Mouse (Mus musculus) brain, adult 2 months (tissue): ENCODE data around the gene H3f3b.
"Not testable (repeated sequence)": the region's sequence is repeated elsewhere in the genome, so short reads cannot be mapped to it uniquely, and the experiment has no call there.

Source experiments
- DNase-seq: peaks from one replicate; pipeline ENCODE4 v3.0.0; 2011; ENCODE audit warnings: low read depth, low spot score

H3f3b gene

DNA sequence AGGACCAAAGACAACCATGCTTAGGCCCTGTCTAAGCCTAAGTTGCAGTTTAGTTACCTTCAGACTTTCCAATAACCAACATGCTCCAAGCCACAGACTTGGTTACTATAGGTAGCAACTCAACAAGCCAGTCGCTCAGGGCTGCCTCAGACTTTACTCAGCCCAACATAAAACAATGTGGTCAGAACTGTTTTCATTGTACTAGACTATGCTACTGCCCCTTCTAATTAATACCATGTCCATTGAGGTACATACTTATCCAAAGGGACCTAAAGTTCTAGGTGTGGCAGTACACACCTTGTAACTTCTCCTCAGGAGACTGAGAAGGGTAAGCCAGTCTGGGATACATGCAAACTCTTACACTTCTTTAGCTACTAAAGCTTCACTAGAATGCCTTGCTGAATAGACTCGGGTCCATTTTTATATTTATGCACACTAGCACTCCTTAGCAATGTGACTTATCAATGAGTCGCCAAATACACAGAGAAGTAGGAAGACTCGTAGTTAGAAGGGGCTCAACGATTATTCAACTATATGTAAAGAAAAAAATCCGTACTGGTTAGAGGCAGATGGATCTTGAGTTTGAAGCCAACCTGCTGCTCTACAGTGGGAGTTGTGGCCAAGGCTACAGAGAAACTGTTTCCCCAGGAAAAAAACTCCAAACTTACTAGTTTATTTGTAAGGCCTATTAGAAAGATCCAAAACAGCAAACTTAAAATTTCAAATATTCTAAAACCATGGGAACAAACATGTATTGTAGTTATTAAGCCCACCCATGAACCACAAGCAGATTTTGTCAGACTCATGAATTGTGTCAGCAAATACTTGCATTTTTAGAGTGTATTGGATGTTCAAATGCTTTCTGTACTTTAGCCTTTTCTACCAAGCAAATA, 6.2 kb downstream of the H3f3b start:
- no peak for DNase-seq

DNA sequence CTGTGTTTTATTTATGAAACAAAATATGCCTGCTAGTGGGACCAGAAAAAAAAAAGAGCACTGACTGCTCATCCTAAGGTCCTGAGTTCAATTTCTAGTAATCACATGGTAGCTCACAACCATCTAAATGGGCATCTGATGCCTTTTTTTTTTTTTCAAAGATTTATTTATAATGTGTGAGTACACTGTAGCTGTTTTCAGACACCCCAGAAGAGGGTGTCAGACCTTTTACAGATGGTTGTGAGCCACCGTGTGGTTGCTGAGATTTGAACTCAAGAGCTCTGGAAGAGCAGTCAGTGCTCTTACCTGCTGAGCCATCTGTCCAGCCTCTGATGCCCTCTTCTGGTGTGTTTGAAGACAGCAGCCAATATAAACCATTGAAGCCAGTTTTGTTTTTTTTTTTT, 7.2 kb downstream of the H3f3b start:
- DNase-seq, result peak; percentile 52

DNA sequence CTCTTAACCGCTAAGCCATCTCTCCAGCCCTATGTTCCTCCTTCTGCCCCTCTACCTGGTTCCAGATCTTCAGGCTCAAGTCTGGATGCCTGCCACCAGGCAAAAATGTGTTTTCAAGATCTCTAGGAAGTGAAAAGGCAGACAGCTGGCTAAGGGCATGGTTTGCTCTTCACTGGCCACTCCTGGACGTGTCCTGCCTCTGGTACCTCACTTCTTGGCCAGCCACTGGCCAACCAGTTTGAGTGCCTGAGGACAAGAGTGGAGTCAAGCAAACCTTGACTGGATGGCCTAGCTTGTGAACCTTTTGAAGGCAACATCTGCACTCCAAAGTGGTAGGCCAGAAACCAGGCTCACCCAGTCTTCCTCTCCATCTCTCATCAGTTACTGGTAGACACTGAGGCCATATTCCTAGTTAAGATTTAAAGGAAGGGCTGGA, 7.8 kb downstream of the H3f3b start:
- no peak for DNase-seq

DNA sequence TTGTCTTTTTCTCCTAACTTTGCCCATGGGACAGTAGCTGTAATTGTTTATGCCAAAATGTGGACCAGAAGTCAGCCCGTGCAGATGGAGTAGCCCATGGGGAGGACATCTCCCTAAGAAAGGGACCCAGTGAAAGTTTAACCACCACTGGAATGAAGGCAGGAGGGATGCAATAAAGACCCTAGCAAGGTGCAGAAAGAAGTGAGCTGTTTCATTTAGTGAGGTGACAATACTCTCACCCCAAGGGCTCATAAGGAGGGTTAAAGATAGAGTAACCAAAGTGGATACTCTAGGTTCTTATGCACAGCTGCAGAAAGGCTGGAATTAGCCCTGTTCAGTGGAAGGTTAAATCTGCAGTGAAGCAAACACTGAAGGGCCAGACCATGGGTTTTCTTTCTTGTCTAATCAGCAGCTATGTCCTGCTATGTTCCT, 8.4 kb downstream of the H3f3b start:
- no peak for DNase-seq

DNA sequence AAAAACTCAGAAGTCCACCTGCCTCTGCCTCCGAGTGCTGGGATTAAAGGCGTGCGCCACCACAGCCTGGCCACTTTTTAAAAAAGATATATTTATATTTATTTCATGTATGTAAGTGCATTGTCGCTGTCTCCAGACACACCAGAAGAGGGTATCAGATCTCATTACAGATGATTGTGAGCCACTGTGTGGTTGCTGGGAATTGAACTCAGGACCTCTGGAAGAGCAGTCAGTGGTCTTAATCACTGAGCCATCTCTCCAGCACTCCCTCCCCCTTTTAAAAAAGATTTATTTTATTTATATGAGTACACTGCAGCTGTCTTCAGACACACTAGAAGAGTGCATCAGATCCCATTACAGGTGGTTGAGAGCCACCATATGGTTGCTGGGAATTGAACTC, 8.9 kb downstream of the H3f3b start:
- not testable (repeated sequence) for DNase-seq

DNA sequence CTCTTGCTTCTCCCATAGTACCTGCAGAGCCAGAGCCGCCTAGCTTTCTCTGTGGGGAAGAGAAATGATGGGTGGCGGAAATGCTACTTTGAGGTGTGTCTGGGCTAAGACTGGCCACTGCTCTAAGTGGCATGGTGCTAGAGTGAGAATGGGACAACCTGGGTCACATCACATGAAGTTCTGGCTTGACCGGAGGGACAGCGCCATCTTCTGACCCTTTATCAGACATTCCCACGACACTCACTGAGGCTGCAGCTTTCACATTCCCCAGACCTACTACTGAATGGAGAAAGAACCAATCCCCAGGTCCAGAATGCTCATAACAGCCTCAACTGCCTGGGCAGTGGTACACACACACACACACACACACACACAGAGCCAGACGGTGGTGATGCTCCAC, 9.7 kb downstream of the H3f3b start:
- DNase-seq, result peak; percentile 84

DNA sequence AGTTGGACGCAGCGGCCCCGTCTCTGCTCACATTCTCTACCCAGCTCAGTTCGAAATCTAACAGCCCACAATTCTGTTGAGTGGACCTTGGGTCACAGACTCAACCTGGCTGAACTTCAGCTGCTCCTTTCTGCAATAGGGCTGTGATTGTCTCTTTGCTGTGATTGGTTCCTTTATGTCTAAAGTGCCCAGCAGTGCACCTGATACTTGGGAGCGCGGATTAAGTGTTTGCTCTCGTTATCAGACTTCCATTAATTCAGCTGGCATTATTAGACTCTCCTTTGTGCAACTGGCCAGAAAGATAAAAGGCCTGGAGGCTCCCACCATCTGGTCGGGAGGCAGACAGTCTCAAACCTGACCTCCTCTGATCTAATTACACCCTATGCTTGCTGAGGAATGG, 12.9 kb downstream of the H3f3b start:
- DNase-seq, result no peak

DNA sequence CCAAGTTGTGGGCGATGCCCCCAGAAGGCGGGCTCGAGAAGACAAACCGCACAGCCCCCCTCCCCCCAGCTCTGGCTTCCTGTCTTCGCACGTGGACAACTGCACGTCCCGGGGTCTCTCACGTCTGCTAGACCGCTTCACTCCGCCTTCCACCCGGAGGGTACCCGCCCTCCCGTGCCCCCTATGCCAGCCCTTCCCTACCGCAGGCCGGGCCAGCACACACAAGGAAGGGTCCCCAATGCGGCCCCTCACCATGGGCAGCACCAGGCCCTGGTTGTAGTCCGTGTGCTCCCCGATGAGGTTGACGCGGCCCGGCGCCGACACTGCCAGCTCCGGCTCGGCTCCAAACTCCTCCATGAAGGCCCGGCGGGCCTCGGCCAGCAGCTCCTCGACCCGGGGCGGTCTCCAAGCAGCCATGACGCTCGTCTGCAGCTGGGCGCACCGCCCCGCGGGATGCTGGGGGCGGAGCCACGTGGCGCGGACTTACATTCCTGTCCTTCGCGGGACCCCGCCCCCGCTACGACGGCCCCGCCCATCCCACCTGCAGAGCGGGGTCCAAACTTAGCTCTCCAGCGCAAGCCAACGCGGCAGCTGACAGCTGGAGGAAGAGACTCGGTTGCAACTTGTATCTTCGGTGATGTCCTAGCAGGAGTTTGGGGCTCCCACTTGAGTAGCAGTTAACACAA, 15.4 kb downstream of the H3f3b start, which contains the start of gene Galk1:
TSS of gene Galk1 (minus strand) at position 458 of the 686 bp plus-strand sequence.
- DNase-seq, result peak; percentile 93

DNA sequence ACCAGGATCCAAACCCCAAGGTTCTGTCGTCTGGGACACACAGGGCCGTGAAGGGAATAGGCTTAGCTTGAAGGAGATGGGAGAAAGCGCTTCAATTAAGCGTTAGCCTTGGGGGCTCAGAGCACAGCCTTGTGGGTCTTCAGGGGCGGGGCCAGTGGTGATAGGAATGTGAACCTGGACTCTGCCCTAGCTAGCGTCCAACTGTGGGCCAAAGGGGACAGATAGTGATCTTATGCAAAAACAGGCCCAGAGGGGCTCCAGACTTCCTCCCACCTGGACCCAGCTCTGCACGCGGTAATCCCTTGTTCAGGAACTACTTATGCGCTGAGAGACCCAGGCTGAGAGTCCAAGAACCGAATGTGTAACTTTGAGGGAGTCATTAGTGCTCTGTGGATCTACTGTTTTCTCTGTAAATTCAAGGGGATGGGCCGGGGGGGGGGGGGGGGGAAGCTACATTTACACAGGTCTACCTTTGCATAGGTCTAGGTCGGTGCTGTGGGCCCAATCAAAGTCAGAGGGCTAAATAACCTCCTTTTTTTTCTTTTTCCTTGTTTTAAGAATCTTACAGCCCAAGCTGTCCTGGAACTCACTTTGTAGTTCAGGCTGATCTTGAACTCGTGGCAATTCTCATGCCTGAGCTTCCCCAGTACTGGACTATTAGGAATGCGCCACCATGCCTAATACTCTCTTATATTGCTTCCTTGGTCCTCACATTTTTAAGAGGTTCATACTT, 16.1 kb downstream of the H3f3b start:
- no peak for DNase-seq

DNA sequence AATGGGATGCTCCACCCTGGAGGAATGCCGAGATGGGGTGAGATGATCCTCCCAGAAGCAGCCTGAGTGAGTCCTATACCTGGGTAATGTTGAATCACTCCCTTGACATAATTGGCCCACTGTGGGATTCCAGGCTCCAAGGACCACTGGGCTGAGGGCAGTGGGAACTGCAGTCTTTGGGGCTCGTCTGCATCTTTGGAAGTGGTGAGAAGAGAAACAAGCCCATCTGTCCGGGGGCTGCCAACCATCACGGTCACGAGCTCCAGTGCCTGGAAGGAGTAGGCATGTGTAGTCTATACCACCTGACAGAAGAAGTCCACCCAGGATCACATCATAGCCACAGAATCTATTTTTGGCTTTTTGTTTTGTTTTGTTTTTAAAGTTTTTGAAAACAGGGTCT, 16.8 kb downstream of the H3f3b start:
- DNase-seq, result no peak

DNA sequence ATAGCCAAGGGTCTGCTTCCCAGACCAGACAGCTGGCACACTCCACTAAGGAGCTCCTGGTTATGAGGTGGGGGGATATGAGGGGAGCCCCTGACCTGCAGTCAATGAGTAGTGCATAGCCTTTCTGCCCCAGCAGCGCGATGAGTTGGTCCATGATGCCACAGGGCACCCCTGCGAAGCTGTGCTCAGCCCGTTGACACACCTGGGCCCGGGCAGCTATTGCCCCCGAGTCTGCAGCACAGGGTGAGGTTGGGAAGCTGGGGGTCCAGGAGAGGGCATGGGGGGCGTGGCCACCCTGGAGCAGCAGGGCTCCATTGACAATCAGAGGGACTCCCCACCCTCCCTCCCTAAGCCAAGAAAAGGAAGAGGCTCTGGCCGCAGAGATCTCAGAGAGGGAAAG, 17.6 kb downstream of the H3f3b start:
- no peak for DNase-seq

DNA sequence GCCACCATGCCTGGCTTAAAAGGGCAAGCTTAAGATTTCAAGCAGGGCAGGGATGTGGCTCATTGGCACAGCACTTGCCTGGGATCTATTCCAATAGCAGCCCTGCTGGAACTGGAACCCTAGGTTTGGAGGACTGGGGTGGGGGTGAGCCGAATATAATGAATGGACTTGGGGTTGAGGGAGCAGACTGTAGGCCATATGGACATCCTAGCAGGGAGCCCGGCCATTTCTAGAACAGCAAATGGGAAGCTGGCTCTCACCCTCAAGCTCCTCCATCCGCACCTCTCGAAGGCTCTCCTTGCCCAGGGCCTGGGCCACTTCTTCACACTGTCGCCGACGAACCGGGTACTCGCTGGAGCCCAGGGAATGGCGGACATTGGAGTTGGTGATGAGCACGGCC, 18.1 kb downstream of the H3f3b start:
- DNase-seq, result peak; percentile 99

DNA sequence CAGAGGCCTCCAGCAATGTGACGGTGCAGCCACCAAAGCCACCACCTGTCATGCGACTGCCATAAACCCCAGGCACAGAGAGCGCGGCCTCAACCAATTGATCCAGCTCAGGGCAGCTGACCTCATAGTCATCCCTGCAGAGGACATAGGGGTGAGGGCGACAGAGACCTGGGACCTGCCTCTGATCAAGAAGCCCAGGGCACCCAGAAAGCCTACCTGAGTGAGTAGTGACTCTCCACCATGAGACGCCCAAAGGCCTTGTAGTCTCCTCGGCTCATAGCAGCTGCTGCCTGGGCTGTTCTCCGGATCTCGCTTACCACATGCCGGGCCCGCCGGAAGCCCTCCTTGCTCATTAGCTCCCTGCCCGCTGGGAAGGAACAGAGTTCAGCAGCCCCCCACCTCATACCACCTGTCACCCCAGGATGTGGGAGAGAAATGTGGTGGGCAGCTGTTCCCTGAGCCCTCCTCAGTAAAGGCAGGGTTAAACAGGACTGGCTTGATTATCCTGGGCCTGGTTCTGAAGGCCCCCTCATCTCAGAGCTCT, 18.9 kb downstream of the H3f3b start:
- DNase-seq, result no peak

DNA sequence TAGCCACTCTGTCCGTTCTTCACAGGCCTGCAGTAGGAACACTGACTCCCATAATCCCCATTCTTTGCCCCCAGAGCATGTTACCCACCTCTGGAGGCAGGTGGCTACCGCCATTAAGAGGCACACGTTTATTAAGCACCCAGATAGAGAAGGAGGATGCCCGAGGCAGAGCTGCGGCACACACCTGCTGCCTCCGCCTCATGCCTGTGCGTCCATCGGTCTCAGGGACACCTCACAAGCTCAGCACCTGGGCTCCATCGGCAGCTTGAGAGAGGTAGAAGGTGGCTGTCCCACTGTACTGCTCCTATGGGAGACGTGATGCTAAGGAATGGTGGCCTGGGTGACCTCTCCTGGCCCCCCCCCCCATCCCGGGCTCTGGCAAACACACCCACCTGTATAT, 19.4 kb downstream of the H3f3b start:
- DNase-seq, result no peak

DNA sequence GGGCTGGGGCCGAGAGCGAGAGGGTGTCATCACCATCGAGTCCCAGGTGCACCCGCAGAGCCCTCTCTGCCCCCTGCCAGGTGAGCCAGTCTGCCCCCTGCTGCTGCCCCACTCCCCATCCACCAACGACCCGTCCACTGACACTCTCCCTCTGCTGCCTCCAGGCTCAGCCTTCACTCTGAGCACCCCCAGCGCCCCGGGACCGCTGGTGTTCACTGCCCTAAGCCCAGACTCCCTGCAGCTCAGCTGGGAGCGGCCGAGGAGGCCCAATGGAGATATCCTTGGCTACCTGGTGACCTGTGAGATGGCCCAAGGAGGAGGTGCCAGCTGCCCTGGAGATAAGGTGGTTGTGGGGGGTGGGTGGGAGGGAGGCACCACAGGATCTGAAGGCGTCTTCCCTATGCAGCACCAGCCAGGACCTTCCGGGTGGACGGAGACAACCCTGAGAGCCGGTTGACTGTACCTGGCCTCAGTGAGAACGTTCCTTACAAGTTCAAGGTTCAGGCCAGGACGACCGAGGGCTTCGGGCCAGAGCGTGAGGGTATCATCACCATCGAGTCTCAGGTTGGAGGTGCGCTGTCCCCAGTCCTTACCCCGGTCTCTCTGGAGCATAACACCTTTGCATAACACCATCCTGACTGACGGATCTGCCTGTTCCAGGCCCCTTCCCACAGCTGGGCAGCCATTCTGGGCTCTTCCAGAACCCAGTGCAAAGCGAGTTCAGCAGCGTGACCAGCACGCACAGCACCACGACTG, 20.5 kb downstream of the H3f3b start:
- no peak for DNase-seq

DNA sequence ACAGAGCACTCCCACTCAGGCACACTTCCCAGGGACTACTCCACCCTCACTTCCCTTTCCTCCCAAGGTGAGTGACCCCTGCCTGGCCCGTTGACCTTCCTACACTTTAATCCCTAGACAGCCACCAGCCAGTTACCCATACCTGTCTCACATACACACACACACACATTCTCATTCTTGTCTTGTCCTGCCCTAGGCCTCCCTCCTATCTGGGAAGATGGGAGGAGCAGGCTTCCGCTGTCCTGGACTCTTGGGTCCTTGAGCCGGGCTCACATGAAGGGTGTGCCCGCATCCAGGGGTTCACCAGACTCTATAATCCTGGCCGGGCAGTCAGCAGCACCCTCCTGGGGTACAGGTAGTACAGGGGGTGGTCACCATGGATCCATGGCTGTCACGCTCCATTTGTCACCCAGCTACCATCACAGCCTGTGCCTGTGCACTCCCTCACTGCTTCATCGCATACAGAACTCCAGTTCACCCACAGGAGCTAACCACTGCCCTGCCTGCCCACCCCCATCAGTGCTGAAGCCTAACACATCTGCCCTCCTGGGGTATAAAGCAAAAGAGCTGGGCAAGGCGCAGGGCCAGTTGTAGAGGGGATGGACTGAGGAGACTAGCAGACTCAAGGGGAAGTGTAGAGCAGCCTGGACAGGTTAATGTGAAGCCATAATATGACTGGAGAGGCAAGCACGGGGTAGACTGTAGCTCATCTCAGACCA, 21.9 kb downstream of the H3f3b start:
- DNase-seq, result no peak

DNA sequence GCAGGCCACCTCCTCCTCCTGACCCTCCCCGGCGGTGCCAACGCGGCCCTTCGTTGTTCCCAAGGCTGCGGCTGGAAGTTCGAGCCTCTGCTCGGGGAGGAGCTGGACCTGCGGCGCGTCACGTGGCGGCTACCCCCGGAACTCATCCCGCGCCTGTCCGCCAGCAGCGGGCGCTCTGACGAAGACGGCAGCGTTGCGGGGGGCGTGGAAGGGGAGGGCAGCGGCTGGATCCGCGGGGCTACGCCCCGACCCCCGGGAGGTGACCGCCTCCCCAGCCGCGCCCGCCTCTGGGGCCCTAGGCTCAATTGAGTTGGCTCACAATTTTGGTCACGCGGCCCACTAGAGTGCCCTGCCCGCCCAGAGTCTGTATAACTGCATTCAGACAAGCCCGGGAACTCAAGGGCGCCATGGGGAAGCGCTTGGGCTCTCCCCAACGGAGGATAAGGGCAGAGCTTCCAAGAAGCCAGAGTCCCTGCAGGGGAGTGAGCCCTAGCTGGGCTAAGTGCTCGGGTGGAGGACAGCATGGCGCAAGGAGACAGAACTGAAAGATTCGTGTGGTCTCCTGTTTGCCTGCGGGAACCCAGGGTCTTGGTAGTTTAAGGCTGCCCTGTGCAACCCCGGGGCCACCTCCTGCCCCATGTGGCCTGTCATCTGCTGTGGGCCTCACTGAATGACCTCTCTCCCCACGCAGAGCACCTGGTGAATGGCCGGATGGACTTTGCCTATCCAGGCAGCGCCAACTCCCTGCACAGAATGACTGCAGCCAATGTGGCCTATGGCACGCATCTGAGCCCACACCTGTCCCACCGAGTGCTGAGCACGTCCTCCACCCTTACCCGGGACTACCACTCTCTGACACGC, 22.7 kb downstream of the H3f3b start:
- peak; percentile 74 for DNase-seq

DNA sequence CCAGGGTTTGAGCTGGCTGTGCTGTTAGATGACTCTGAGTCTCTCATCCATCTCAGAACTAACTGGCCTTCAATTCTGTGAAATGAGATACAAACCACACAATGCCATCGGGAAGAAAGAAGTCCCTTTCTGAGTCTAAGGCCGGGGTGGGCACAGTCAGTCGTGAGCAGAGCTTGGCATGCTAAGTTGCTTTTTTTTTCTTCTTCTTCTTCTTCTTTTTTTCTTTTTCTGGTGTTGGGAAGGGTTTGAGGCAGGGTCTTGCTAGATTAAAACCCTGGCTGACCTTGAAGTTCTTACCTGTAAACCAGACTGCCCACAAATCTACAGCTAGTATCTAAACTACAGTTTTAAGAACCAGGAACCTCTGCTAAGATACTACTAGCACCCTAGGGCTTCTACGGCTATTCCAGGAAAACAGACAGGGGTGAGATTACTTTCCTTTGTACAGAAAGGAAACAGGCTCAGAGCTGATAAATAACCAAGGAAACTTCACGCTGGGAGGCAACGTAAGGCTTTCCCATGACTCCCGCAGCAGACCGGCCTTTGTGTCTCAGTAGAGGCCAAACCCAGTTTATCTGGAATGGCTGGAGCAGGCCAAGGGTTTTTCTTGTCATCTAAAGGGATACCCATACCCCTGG, 23.5 kb downstream of the H3f3b start:
- DNase-seq, result no peak

DNA sequence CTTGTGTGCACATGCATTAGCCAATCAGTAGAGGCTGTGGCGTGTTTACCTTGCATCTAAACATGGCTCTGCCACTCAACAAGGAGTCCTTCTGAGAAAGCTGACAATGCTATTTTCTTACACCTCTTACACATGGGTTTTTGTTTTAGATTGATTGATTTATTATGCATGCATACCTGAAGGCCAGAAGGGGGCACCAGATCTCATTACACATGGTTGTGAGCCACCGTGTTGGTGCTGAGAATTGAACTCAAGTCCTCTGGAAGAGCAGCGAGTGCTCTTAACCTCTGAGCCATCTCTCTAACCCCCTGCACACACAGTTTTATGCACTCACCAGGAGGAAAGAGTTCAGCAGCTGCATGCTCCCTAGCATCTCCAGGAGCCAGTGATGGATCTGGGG, 24.9 kb downstream of the H3f3b start:
- no peak for DNase-seq
